Mouse (Mus musculus) megakaryocyte, embryonic 14.5 days (primary cell): Measurements from ENCODE around the gene Hnrnpr.

ENCODE experiments used
- FLI1 ChIP-seq: IDR thresholded peaks from 2 replicates; pipeline ENCODE4 v1.6.1; 2012; ENCODE audit warnings: low read length, inconsistent platforms, mixed read lengths
- GATA1 ChIP-seq: IDR thresholded peaks from 3 replicates; pipeline ENCODE4 v1.6.1; 2012; ENCODE audit warnings: mixed read lengths, low read length, inconsistent platforms, borderline replicate concordance

- TF ChIP-seq FLI1 (no peak), GATA1 (no peak)
Observed at GRCm38 (mm10) chr4:136401806-136402205, 91.1 kb downstream of the Hnrnpr start.
